9 mouse cellular contexts compared by ENCODE assay signal in genomic region chr4:154247207-154248091, GRCm38 (mm10). TPM values are rescaled to one million over a fixed set of nuclear protein-coding genes. Genes with fewer than 3 reads are reported as not detected.
DNase-seq lines count a peak whose midpoint lies in the region; ATAC-seq and TF ChIP-seq lines count a peak whose summit lies in the region.
"Had no signal": no experiment of that assay in that cellular context is flagged by ENCODE, and none has a peak within 500 bp of the region (broad histone marks: within the 10 kb centered on the region; RNA-seq: fewer than 3 reads in every experiment).

No protein-coding gene starts in this region.

- H3K36me3 ChIP-seq in liver, adult 2 months (ENCODE audit: control insufficient read depth, insufficient read depth, low read length), result no peaks in the 10 kb centered on the region
- no peaks in the 10 kb centered on the region for H3K36me3 ChIP-seq in liver, embryonic 15.5 days (replicated peaks)
- H3K36me3 ChIP-seq: hindbrain, embryonic 15.5 days had no signal

- WGBS in liver, adult 2 months, result 69% methylated on average over 22 of the region's 22 CpGs
- 66% methylated on average over 22 of the region's 22 CpGs for WGBS in liver, embryonic 15.5 days (ENCODE audit: insufficient replicate concordance)

- H3K9ac ChIP-seq in liver, adult 2 months (ENCODE audit: low read depth, low read length), result no peak overlapping the region
- no peak overlapping the region for H3K9ac ChIP-seq in liver, embryonic 15.5 days
- H3K9ac ChIP-seq: hindbrain, embryonic 15.5 days had no signal

- no peaks in the 10 kb centered on the region; the same call in 1 of the 2 replicates for H3K4me1 ChIP-seq in liver, adult 2 months (ENCODE audit: control insufficient read depth, insufficient read depth, low read length)
- peaks cover 18% of the 10 kb centered on the region for H3K4me1 ChIP-seq in liver, embryonic 15.5 days (replicated peaks)

- H3K4me2 ChIP-seq in liver, embryonic 15.5 days, result peak overlapping the region; percentile 68

- H3K79me2 ChIP-seq in liver, adult 2 months (ENCODE audit: control insufficient read depth, insufficient read depth, low read length), result no peaks in the 10 kb centered on the region

- no peak for ATAC-seq in liver, embryonic 15.5 days (ENCODE audit: insufficient read depth)
- no peak for ATAC-seq in cerebellum, adult (ENCODE audit: insufficient number of reproducible peaks, low FRiP score, low TSS enrichment)
- ATAC-seq: midbrain, embryonic 16.5 days had no signal

- H3K27me3 ChIP-seq in liver, adult 2 months (ENCODE audit: control insufficient read depth, insufficient read depth, low read length), result no peaks in the 10 kb centered on the region
- no peaks in the 10 kb centered on the region for H3K27me3 ChIP-seq in liver, embryonic 15.5 days
- H3K27me3 ChIP-seq: hindbrain, embryonic 15.5 days had no signal

- H3K9me3 ChIP-seq in liver, embryonic 15.5 days (replicated peaks), result no peaks in the 10 kb centered on the region
- H3K9me3 ChIP-seq: hindbrain, embryonic 15.5 days had no signal

- H3K27ac ChIP-seq in liver, adult 2 months (replicated peaks; ENCODE audit: insufficient read depth, low read depth, low read length), result no peak overlapping the region
- no peak overlapping the region for H3K27ac ChIP-seq in liver, embryonic 15.5 days (replicated peaks)
- H3K27ac ChIP-seq: hindbrain, embryonic 15.5 days had no signal

- no peak for TF ChIP-seq POLR2A in liver, adult 2 months (IDR thresholded peaks at IDR 0.05; ENCODE audit: extremely low read depth, insufficient read depth, low read length)

- peak; percentile 28 for DNase-seq in liver, adult 2 months (ENCODE audit: extremely low read depth, low read depth, low spot score)
- no peak for DNase-seq in liver
- peak; percentile 24 for DNase-seq in embryo, embryonic 9.5 days (ENCODE audit: extremely low spot score)
- peak; percentile 40 for DNase-seq in forelimb bud, embryonic 11.5 days (ENCODE audit: low read depth, low spot score)
- DNase-seq in thymus, postnatal 0 days (ENCODE audit: low spot score), result no peak

- H3K4me3 ChIP-seq in liver, adult 2 months (ENCODE audit: insufficient read depth, low read depth, low read length), result no peak overlapping the region
- H3K4me3 ChIP-seq in liver, embryonic 15.5 days (replicated peaks), result no peak overlapping the region
- H3K4me3 ChIP-seq: hindbrain, embryonic 15.5 days had no signal

- no peak for TF ChIP-seq CTCF in liver, adult 2 months (IDR thresholded peaks at IDR 0.05; ENCODE audit: low read depth, low read length)

RNA-seq across cellular contexts. Expression of gene Arhgef16, which starts 54.0 kb away (rescaled TPM):
- total RNA-seq in liver, adult 2 months (2014; rRNA removed), result 2.4 and 3.5 TPM in 2 replicates
- polyA plus RNA-seq in liver, adult 2 months (2012; rRNA removed), result 2.7 and 3.7 TPM in 2 replicates
- 4.9 and 5.6 TPM in 2 replicates for polyA plus RNA-seq in liver, embryonic 15.5 days (2015; fragmentation: Nextera tagmentation; extraction: Ambion mirVana)
- 18.2 and 19.5 TPM in 2 replicates for polyA plus RNA-seq in thymus, postnatal 0 days (2015; fragmentation: Nextera tagmentation; extraction: Ambion mirVana)

Comparison
In these comparisons a context has a peak if more than half of its experiments do, and no peak if none do; other contexts are left out.
1. DNase-seq: peak in liver, adult 2 months (single experiment), embryo, embryonic 9.5 days (single experiment) and forelimb bud, embryonic 11.5 days (single experiment); none in liver (single experiment) and thymus, postnatal 0 days (single experiment).